Mouse (Mus musculus): Measurements from ENCODE around the gene Arhgap44. TPM values are rescaled to one million over a fixed set of nuclear protein-coding genes. Genes with fewer than 3 reads are reported as not detected.

Arhgap44 gene
- total RNA-seq, 2 experiments from 2014 or later: 8.3 to 10.6 TPM

- no peak for DNase-seq
Observed at GRCm38 (mm10) chr11:65137145-65137652, 25.6 kb downstream of the Arhgap44 start.

- DNase-seq: peak; percentile 31 to 43
Observed at GRCm38 (mm10) chr11:65135251-65135739, 27.5 kb downstream of the Arhgap44 start.

GRCm38 (mm10) chr11:65133661-65134060, 29.1 kb downstream of the Arhgap44 start:
- no peak for DNase-seq

GRCm38 (mm10) chr11:65129110-65129509, 33.7 kb downstream of the Arhgap44 start:
- DNase-seq: no peak

GRCm38 (mm10) chr11:65128666-65129065, 34.1 kb downstream of the Arhgap44 start:
- DNase-seq: peak; percentile 57 to 61

- no peak for DNase-seq
Observed at GRCm38 (mm10) chr11:65126566-65126965, 36.2 kb downstream of the Arhgap44 start.

- DNase-seq: peak; percentile 31 to 34
Observed at GRCm38 (mm10) chr11:65124913-65125418, 37.8 kb downstream of the Arhgap44 start.

- no peak for DNase-seq
Observed at GRCm38 (mm10) chr11:65120276-65120675, 42.5 kb downstream of the Arhgap44 start.

GRCm38 (mm10) chr11:65115811-65116210, 47.0 kb downstream of the Arhgap44 start:
- DNase-seq: no peak

GRCm38 (mm10) chr11:65112086-65112485, 50.7 kb downstream of the Arhgap44 start:
- no peak for DNase-seq

GRCm38 (mm10) chr11:65111651-65112050, 51.1 kb downstream of the Arhgap44 start:
- DNase-seq: no peak

GRCm38 (mm10) chr11:65110058-65110457, 52.7 kb downstream of the Arhgap44 start:
- DNase-seq: peak in 1 of 2 experiments; percentile 17

GRCm38 (mm10) chr11:65107734-65108171, 55.0 kb downstream of the Arhgap44 start:
- peak; percentile 39 to 52 for DNase-seq

GRCm38 (mm10) chr11:65107151-65107550, 55.6 kb downstream of the Arhgap44 start:
- no peak for DNase-seq

GRCm38 (mm10) chr11:65104076-65104475, 58.7 kb downstream of the Arhgap44 start:
- DNase-seq: no peak

- DNase-seq: no peak
Observed at GRCm38 (mm10) chr11:65101206-65101605, 61.6 kb downstream of the Arhgap44 start.

GRCm38 (mm10) chr11:65100031-65100430, 62.7 kb downstream of the Arhgap44 start:
- DNase-seq: no peak

GRCm38 (mm10) chr11:65097526-65098070, 65.2 kb downstream of the Arhgap44 start:
- no peak for DNase-seq

- DNase-seq: no peak
Observed at GRCm38 (mm10) chr11:65096866-65097265, 65.9 kb downstream of the Arhgap44 start.

- DNase-seq: no peak
Observed at GRCm38 (mm10) chr11:65092851-65093250, 69.9 kb downstream of the Arhgap44 start.

GRCm38 (mm10) chr11:65090386-65090785, 72.4 kb downstream of the Arhgap44 start:
- DNase-seq: no peak

GRCm38 (mm10) chr11:65089982-65090381, 72.8 kb downstream of the Arhgap44 start:
- no peak for DNase-seq

- no peak for DNase-seq
Observed at GRCm38 (mm10) chr11:65089282-65089681, 73.5 kb downstream of the Arhgap44 start.
